Mouse (Mus musculus): Measurements from ENCODE around the gene Eif4g3.
A peak's percentile ranks its signal among the peaks of the same experiment; 100 is the strongest.
"Not testable (repeated sequence)": the region's sequence is repeated elsewhere in the genome, so short reads cannot be mapped to it uniquely, and the experiment has no call there.

Eif4g3 gene

DNA sequence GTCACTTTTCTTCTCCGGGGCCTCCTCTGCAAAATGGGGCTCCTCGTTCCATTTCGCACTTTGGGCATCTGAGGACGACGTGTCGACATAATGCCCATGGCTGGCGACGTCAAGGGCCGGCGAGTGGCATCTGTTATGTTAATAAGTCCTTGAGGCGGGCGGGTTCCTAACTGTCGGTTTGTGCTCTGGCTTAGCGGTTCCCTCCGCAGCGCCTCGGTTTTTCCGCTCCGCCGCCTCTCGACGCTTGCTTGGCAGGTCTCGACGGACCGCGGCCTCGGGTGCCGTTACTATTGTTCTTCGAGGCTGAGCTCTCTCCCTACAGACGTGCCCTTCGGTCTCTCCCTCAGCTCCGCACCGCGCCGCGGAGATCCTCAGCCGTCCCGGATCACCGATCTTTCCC is at the start of gene Eif4g3:
Gene Eif4g3 (plus strand): TSS at position 133 of the 400 bp plus-strand sequence.
- DNase-seq, result no peak

DNA sequence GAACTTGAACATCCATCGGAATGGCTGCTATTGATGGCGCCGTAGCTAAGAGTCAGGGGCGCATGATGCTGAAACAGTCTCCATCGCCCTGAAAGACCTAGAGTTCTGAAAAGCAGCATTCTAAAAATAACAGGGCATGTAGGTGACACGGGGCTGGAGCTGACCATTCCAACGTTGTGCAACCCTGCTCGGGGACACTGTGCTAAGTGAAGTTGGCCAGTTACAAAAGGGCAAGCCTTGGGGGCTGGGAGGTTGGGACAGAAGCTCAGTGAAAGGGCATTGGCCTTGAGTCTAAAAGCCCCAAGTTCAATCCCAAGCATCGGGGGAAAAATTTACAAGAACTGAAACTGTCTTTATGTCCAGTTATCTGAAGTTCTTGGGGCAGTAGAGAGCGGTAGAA is 49.3 kb upstream of the Eif4g3 start:
- no peak for DNase-seq

DNA sequence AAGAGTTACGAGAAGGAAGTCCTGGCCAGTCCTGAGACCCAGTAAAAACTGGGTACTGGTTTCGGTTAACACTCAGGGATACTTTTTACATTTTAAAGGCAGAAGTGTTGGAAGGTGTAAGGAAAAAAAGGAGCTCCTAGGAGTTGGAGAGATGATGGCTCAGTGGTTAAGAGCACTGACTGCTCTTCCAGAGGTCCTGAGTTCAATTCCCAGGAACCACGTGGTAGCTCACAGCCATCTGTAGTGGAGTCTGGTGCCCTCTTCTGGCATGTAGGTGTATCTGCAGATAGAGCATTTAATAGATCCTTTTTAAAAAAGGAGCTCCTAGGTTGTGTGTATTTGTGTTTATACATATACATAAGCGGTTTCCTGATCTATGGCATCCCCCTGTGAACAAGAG is 47.4 kb upstream of the Eif4g3 start:
- DNase-seq, result no peak

DNA sequence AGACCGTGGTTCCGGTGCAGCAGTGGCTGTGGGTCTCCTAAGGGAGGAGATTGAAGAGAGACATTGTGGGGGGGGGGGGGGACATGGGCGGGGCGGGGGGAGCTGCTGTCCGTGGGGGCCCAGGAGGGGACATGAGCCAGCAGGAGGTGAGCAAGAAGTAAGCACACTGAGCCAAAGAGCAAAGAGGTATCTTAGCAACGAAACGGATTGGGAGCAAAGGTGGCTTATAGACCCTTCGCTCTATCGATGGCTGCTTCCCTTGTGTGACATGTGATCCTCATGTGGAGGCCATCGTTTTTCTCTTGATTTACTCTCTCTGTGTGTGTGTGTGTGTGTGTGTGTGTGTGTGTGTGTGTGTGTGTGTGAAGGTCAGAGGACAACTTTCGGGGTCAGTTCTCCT is 46.4 kb upstream of the Eif4g3 start:
- no peak for DNase-seq

DNA sequence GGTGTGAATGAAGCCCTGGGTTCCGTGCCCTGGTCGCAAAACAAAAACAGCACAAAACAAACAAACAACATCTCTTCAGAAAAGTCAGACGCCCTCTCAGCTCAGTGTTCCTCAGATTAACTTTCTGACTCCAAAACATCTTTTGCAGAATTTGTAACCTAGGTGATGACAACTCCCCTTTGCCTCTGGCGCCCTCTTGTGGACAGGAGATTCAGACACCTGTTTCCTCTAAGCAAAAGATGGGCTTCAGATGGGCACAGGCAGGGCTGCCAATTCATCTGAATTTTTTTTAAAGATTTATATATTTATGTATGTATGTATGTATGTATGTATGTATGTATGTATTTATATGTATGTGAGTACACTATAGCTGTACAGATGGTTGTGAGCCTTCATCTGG is 40.0 kb upstream of the Eif4g3 start:
- peak; percentile 89 for DNase-seq

DNA sequence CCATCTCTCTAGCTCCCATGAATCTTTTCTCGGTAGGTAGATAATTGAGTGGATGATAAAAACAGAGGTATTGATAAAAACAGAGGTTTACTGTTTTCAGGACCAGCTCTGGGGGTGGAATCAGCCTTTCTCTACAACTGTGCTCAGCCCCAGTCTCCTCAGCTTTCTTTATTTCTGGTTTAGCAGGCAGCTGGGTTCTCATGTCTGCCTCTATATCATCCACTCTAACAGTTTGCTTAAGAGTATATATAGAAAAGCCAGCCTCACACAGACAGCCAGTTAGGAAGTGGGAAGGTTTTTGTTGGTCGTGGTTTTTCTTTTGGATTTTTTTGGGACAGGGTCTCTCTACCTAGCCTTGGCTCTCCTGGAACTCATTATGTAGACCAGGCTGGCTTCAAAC is 38.6 kb upstream of the Eif4g3 start:
- DNase-seq, result no peak

DNA sequence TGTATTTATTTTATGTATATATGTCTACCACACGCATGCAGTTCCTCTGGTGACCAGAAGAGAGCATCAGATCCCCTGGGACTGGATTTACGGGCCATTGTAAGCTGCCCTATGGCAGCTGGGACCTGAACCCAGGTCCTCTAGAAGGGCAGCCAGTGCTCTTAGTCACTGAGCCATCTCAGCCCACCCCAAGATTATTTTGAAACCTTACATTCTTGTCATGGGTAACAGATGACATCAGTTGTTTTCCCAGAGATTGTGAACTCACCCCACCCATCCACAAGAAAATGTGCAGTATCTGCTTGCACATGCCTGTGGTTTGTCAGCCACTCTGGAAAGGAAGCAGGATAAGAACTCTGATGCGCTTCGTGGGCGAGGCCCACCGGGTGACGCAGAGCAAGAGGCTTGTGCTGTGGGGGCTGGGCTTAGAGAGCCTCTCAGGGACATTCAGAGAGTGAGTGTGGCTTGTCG is 37.9 kb upstream of the Eif4g3 start:
- peak; percentile 75 for DNase-seq

DNA sequence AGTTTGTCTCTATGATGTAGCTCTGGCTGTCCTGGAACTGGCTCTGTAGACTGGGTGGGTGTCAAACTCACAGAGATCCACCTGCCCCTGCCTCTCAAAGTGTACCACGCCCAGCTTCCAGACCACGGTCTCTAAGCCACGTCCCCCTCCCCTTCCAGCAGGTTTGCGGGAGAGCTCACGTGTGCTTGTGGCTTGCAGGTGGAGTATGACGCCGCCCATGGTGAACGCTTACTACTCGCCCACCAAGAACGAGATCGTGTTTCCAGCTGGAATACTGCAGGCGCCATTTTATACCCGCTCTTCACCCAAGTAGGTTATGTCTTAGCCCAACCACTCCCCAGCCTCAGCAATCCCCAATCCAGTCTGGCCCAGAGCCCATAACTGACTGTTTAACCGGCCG is 36.6 kb upstream of the Eif4g3 start:
- DNase-seq, result no peak

DNA sequence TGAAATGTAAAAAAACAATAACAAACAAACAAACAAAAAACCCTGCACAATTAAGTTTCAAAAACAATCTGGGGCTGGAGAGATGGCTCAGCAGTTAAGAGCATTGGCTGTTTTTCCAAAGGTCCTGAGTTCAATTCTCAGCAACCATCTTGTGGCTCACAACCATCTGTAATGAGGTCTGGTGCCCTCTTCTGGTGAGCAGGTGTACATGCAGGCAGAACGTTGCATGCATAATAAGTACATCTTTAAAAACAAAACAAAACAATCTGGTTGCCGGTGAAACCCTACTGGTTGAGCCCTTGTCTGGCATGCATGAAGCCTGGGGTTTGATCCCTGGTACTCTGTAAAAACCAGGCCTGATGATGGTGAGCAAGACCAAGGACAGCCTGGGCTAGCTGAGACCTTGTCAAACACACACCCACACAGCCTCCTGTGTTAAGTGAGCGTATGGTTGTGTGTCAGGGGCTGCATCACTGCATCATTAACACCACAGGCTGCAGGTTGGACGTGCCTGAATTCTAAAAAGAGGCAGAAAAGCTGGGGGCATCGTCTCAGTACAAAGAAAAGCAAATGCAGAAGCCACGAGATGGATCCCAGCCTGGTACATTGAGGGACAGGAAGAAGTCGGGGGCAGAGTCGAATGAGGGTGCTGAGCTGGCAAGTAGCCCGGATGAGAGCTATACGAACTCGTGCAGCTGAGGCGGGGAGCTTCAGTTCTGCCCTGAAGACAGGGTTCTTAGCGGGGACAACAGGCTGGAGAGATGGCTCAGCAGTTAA is 32.7 kb upstream of the Eif4g3 start:
- DNase-seq, result no peak

DNA sequence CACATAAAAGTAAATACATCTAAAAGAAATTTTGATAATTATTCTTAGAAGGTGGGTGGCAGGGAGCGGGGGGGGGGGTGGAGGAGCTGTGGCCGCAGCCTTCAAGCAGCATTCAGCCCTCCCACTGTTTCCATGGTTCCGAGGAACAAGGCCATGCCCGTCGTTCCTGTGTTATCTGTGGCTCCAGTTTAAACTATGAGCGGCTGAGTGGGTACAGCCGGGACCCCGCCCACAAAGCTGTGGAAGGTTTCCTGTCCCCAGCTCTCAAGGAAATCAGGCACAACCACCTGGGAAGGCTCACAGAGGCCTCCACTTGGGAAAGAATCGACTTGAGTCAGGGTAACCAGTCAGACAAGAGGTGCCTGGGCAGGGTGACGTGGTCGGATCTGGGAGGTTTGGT is 32.1 kb upstream of the Eif4g3 start:
- DNase-seq, result no peak

DNA sequence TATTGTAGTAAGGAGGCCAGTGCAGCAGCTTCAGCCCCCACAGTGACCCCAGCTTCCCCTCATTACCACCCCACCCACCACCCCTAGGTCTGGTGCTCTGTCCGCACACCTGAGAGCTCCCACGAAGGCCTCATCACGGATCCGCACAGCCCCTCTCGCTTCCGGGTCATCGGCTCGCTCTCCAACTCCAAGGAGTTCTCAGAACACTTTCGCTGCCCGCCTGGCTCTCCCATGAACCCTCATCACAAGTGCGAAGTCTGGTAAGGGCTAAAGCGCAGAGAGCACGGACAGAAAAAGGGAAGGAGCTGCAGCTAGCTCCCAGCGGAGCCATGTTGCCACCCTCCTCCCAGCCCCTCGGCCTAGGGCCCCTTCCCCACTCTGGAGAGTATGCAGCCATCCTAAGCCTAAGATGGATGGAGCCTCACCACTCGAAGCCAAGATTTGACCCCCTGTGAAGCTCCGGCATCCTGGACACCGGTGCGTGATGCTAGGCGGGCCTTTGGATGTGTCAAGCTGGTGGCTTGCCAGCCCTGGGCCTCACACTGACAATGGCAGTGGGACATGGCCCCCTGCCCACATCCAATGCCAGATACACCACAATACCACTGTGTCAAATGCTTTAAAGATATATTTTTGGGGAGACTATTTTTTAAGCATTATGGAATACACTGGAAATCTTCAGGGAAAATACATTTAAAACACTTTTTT is 30.0 kb upstream of the Eif4g3 start:
- DNase-seq, result no peak

DNA sequence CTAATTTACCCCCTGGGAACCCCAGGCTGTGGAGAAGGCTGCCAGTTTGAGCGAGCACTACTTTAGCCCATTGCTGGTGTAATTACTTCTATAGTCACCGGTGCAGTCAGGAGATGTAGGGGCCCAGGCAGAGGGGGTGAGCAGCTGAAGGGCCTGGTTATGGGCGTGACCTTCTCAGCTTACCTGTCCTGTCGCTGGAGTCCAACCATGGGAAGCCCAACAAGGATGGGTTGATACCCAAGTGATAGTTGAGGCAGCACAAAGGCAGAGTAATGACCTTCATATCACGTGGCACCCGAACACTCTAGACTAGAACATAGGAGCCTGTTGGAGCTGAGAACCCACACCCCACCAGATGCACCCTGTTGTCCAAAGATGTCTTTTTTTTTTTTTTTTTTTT is 29.4 kb upstream of the Eif4g3 start:
- no peak for DNase-seq

DNA sequence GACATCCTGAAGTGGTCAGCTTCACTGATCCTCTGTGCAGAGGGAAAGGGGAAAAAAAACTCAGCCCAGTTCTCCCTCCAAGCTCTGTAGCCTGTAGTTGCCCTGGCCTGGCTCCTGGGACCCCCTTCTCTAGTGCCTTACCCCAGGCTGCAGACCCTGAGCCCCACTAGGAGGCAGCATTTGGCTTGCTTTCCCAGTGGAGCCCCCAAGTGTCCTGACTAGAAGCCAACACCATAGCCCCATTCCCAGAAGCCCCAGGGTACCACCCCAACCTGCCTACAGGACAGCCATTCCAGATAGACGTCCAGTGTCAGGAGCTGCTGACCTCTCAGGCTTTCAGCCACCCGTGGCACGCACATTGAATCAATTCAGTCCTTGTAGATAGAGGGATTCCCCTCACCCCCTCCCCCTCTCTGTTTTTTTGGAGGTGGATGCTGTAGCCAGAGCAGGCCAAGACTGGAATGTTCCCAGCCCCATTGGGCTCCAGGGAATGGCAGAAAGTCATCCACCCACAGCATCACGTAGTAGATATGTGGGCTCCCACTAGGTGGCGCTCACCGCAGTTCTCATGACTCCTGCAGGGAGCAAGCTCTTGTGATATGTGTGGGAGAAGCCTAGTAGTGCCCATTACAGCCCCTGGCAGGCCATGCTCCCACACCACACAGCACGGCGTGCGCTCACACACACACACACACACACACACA is 28.8 kb upstream of the Eif4g3 start:
- peak; percentile 92 for DNase-seq

DNA sequence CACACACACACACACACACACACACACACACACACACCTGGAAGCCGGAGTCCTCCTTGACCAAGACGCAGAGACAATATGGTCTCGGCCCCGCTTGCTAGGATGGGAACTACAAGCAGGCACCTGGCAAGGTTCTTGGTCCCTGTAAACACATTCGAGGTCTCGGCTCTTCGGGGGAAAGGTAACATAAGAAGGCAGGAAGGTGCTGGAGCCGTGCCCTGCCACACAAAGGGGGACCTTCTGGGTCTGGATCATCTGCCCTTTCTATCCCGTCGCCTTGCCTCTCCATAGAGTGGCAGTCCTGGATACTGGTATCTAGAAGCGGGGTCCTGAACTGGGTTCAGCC is 28.3 kb upstream of the Eif4g3 start:
- no peak for DNase-seq

DNA sequence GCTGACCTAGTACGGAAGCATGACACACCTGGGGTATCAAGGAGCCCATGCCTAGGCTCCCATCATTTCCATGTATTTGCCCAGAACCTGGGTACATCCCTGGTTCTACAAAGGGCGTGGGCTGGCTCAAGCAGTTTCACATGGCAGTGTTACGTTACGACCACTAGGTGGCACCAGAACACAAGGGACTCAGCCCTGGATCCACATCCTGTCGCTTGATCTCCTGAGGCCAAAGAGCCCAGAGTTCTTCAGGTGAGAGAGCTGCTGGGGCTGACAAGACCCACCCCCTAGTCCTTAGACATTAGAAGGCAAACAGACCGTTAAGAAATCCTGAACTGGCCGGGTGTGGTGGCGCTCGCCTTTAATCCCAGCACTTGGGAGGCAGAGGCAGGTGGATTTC is 24.6 kb upstream of the Eif4g3 start:
- DNase-seq, result peak; percentile 84

DNA sequence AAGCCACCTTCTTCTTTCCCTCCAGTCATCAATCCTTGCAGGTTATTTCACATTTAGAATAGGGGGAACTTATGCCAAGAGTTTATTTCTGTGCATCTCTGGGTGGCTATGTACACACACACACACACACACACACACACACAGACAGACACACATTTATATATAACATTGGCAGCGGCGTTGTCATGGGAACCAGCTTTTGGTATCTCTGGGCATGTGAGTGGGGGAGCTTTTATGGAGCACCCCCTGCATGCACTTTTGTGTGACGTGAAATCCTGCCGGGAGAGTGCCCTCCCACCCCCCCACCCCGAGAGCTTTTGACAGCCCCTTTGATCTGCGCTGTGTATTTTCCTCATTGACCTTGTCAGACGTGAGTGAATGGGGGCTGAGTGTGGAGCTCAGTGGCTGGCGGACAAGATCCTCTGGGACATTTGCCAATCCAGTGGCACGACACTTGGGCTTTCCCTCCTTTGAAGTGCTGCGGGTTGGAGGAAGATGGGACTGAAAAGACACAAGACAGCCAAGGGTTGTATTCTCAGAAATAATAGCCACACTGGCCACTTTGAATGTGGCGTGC is 22.1 kb upstream of the Eif4g3 start:
- DNase-seq, result not testable (repeated sequence)

DNA sequence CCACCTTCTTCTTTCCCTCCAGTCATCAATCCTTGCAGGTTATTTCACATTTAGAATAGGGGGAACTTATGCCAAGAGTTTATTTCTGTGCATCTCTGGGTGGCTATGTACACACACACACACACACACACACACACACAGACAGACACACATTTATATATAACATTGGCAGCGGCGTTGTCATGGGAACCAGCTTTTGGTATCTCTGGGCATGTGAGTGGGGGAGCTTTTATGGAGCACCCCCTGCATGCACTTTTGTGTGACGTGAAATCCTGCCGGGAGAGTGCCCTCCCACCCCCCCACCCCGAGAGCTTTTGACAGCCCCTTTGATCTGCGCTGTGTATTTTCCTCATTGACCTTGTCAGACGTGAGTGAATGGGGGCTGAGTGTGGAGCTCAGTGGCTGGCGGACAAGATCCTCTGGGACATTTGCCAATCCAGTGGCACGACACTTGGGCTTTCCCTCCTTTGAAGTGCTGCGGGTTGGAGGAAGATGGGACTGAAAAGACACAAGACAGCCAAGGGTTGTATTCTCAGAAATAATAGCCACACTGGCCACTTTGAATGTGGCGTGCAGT is 17.9 kb upstream of the Eif4g3 start:
- not testable (repeated sequence) for DNase-seq

DNA sequence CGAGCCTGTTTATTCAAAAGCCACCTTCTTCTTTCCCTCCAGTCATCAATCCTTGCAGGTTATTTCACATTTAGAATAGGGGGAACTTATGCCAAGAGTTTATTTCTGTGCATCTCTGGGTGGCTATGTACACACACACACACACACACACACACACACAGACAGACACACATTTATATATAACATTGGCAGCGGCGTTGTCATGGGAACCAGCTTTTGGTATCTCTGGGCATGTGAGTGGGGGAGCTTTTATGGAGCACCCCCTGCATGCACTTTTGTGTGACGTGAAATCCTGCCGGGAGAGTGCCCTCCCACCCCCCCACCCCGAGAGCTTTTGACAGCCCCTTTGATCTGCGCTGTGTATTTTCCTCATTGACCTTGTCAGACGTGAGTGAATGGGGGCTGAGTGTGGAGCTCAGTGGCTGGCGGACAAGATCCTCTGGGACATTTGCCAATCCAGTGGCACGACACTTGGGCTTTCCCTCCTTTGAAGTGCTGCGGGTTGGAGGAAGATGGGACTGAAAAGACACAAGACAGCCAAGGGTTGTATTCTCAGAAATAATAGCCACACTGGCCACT is 13.7 kb upstream of the Eif4g3 start:
- DNase-seq, result not testable (repeated sequence)

DNA sequence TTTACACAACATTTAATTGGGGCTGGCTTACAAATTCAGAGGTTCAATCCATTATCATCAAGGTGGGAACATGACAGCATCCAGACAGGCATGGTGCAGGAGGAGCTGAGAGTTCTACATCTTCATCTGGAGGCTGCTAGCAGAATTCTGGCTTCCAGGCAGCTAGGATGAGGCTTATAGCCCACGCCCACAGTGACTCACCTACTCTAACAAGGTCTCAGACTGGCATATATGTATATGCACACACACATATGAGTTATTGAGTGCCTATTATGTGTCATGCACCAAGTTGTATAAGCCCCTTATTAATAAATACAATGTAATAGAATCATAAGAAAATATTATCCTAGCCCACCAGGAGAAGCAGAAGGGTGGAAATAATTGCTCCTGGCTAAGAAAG is 10.0 kb upstream of the Eif4g3 start:
- DNase-seq, result no peak

DNA sequence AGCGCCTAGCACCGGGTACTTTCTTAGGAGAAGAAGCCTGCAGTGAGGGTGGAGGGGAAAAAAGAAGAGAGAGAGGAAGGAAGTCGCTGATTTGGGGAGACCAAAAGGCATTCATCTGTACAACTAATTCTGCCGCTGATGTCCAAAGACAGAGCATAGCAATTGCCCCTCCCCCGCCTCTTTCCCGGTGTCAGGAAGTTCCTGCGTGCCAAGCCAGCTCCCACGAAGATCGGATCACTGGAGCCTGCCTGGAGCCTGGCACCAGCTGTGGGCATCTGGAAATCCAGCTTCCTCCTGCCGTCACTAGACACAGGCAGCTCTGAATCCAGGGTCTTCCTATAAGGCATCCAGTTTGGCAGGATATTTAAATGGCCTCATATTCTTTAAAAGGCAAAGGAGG is 8.6 kb upstream of the Eif4g3 start:
- DNase-seq, result peak; percentile 84

DNA sequence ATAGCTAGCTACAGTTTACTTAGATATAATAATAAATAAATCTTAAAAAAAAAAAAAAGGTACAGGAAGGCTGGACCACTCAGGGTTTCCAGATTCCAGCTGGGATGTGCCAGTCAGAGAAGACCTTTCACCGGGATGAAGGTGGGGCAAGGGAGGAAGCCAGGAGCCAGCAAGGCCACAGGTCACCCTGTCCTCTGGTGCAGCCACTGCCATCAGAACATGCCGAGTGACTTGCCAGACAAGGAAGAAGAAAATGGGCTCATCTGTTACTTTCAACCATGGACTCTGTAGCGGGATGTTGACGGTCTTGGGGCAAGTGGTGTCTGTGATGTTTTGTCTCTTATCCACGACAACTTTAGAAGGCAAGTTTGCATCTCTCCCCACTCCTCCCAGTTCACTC is 8.1 kb upstream of the Eif4g3 start:
- DNase-seq, result no peak

DNA sequence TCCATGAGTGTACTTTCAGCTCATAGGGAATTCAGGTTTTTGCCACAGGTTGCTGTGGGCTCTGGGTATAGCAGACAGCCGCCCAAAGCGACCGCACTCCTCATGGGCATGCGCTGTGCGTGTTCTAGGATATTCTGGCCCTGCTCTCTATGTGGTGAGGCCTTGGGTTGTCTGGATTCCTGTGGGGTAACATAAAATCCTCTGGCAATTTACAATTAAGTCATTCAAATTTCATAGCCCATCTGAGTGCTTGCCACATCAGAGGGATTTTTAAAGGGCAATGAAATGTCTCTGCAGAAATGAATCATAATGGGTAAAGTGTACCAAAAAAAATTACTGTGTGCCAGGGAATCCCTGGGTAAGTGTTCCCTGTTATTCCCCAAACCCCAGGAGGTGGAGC is 3.4 kb upstream of the Eif4g3 start:
- DNase-seq, result no peak

DNA sequence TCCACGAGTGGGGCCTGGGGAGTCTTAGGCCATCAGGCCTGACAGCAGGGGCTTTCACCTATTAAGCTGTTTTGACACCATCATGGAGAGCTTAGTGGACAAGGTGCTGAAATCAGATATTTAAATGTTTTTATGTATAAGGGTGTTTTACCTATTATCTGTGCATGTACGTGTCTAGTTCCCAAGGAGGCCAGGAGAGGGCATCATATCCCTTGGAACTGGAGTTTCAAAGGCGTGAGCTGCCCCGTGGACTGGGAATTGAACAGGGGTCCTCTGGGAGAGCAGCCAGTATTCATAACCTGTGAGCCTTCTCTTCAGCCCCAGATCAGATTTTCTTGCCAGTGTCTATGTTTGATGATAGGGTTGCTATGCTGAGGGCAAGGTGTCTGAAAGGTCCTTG is 2.4 kb upstream of the Eif4g3 start:
- DNase-seq, result no peak

Data from kidney, postnatal 10 days (tissue).